Mouse (Mus musculus) heart, embryonic 13.5 days (tissue): ENCODE results near the gene Ccdc85b. TPM values are rescaled to one million over a fixed set of nuclear protein-coding genes. Genes with fewer than 3 reads are reported as not detected.

Source experiments
- ATAC-seq: fragments of 200-750 bp; cut with Nextera tagmentation; 2 replicates; pipeline ENCODE4 v1.8.0; 2017; ENCODE audit warnings: moderate TSS enrichment; ENCODE audit not compliant: insufficient number of reproducible peaks, low FRiP score, low TSS enrichment; ENCODE audit errors: extremely low read depth
- H3K27ac ChIP-seq: fragments of 300-500 bp; sonication (generic); replicated peaks from 2 replicates; pipeline ENCODE4 v1.5.1; 2015; ENCODE audit warnings: moderate library complexity, mild to moderate bottlenecking, inconsistent platforms
- H3K27me3 ChIP-seq: fragments of 300-500 bp; sonication (generic); replicated peaks from 2 replicates; pipeline ENCODE4 v1.6.1; 2015; ENCODE audit warnings: mild to moderate bottlenecking, inconsistent platforms
- H3K36me3 ChIP-seq: fragments of 300-500 bp; sonication (generic); 2 replicates; pipeline ENCODE4 v1.6.1; 2015; ENCODE audit warnings: mild to moderate bottlenecking, inconsistent platforms
- H3K4me1 ChIP-seq: fragments of 300-500 bp; sonication (generic); 2 replicates; pipeline ENCODE4 v1.6.1; 2015; ENCODE audit warnings: inconsistent platforms
- H3K4me2 ChIP-seq: fragments of 300-500 bp; sonication (generic); 2 replicates; pipeline ENCODE4 v1.6.1; 2015; ENCODE audit warnings: inconsistent platforms, mild to moderate bottlenecking, moderate library complexity
- H3K4me3 ChIP-seq: fragments of 300-500 bp; sonication (generic); 2 replicates; pipeline ENCODE4 v1.5.1; 2015; ENCODE audit warnings: moderate library complexity, mild to moderate bottlenecking, inconsistent platforms
- H3K9ac ChIP-seq: fragments of 300-500 bp; sonication (generic); 2 replicates; pipeline ENCODE4 v1.6.1; 2015; ENCODE audit warnings: inconsistent platforms, mild to moderate bottlenecking, moderate library complexity
- H3K9me3 ChIP-seq: fragments of 300-500 bp; sonication (generic); 2 replicates; pipeline ENCODE4 v1.6.1; 2016; ENCODE audit warnings: inconsistent platforms
- WGBS: fragments of 180-500 bp; shearing (Covaris S2); methylation state at CpG from one replicate; pipeline ENCODE4 v1.1.7; 2015; ENCODE audit warnings: mixed read lengths; 5-methylcytosine and 5-hydroxymethylcytosine counted together
- polyA plus RNA-seq: library from polyadenylated mRNA; unstranded; fragments of >200 nt; fragmentation: Nextera tagmentation; extraction: Ambion mirVana; gene quantifications from 2 replicates; pipeline ENCODE4 v1.2.1, GENCODE M21; 2015

The Ccdc85b gene
- polyA plus RNA-seq, 1 experiment from 2014 or later, result 7.6 TPM

DNA sequence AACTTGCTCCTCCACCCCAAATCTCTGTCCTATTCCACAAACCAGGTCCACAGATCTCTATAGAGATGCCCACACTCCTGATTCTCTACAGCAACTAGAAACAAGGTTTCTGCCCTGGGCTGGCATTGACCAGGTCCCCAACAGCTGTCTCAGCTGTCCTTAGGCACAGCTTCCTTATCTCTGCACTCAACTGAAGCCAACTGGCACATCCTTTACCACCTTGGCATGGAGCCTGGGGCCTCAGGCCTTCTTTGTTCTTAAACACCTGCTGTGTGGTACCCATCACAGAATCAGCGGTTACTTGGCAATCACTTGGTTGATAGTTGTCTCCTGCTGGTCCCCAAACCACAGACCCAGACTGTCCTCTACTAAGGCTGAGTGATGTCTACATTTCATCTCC is 27.3 kb downstream of the Ccdc85b start:
- H3K27me3 ChIP-seq, result peaks cover under 1% of the 10 kb centered on the region; the same call in 1 of the 2 replicates
- no peak overlapping the region for H3K9ac ChIP-seq
- 82% methylated on average over 1 of the region's 1 CpGs for WGBS
- peaks cover 20% of the 10 kb centered on the region for H3K36me3 ChIP-seq
- H3K4me2 ChIP-seq, result no peak overlapping the region
- H3K4me1 ChIP-seq, result peaks cover 36% of the 10 kb centered on the region
- H3K9me3 ChIP-seq, result no peaks in the 10 kb centered on the region
- no peak overlapping the region for H3K4me3 ChIP-seq
- no peak overlapping the region for H3K27ac ChIP-seq
- no peak for ATAC-seq

DNA sequence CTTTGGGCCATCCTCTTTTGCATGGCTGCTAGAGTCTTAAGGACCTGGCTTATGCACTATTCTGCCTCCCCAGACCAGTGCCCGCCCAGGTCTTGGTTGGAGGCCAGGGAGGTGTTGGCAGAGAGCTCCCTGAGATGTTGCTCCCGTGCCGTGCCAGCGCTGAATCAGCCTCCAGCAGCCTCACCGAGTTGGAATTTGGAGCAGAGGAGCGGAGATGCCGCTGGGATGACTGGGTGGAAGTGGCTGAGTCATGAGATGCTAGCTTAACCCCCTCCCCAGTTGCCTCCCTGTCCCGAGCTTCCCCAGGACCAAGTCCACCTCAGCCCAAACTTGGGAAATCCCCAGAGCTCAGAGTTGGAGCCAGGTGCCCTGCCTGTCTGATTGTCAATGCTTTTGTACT is 27.9 kb downstream of the Ccdc85b start:
- Histone ChIP-seq H3K27ac (no peak overlapping the region), H3K36me3 (peaks cover 20% of the 10 kb centered on the region), H3K27me3 (no peaks in the 10 kb centered on the region), H3K4me1 (peaks cover 36% of the 10 kb centered on the region), H3K9ac (no peak overlapping the region), H3K4me3 (no peak overlapping the region), H3K4me2 (no peak overlapping the region), H3K9me3 (no peaks in the 10 kb centered on the region)
- WGBS, result 55% methylated on average over 8 of the region's 8 CpGs
- ATAC-seq, result no peak

DNA sequence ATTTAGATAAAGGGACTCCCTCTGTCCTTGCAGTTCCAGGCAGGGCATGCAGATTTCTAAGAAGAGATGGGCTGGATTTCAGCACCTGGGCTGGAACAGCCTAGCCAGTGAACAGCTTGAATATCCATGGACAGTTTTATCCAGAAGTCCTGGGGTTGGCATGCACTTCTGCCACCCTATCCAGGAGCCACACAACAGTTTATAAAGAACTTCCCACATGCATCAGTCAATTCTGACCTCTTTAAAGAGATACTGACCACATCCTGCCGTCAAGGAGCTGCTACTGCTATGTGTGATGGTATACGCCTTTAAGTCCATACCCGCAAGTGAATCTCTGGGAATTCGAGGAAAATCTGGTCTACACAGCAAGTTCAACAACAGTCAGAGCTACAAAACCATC is 28.5 kb downstream of the Ccdc85b start:
- ATAC-seq, result no peak
- peaks cover 20% of the 10 kb centered on the region for H3K36me3 ChIP-seq
- no peaks in the 10 kb centered on the region for H3K27me3 ChIP-seq
- peaks cover 35% of the 10 kb centered on the region for H3K4me1 ChIP-seq
- no peak overlapping the region for H3K4me3 ChIP-seq
- no peak overlapping the region for H3K27ac ChIP-seq
- H3K4me2 ChIP-seq, result no peak overlapping the region
- H3K9ac ChIP-seq, result no peak overlapping the region; the same call in 1 of the 2 replicates
- no peaks in the 10 kb centered on the region for H3K9me3 ChIP-seq
- 71% methylated on average over 4 of the region's 4 CpGs for WGBS

DNA sequence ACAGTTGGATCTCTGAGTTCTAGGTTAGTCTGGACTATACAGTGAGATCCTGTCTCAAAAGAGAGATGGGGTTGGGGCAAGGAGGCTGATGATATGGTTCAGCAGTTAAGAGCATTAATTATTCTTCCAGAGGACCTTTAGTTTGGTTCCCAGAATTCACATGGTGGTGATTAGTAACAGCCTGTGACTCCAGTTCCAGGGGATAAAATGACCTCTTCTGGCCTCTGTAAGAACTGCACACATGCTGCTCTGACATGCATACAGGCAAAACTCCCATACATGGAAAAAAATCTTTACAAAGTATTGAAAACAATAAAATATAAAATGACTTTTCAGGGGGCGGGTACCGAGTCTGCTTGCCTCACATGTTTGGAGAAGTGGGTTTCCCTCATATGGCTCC is 29.6 kb downstream of the Ccdc85b start:
- no peaks in the 10 kb centered on the region for H3K9me3 ChIP-seq
- H3K4me2 ChIP-seq, result no peak overlapping the region
- H3K9ac ChIP-seq, result no peak overlapping the region
- H3K27ac ChIP-seq, result no peak overlapping the region
- 95% methylated on average over 2 of the region's 2 CpGs for WGBS
- no peak overlapping the region for H3K4me3 ChIP-seq
- peaks cover 32% of the 10 kb centered on the region for H3K4me1 ChIP-seq
- ATAC-seq, result no peak
- no peaks in the 10 kb centered on the region for H3K27me3 ChIP-seq
- peaks cover 25% of the 10 kb centered on the region for H3K36me3 ChIP-seq

DNA sequence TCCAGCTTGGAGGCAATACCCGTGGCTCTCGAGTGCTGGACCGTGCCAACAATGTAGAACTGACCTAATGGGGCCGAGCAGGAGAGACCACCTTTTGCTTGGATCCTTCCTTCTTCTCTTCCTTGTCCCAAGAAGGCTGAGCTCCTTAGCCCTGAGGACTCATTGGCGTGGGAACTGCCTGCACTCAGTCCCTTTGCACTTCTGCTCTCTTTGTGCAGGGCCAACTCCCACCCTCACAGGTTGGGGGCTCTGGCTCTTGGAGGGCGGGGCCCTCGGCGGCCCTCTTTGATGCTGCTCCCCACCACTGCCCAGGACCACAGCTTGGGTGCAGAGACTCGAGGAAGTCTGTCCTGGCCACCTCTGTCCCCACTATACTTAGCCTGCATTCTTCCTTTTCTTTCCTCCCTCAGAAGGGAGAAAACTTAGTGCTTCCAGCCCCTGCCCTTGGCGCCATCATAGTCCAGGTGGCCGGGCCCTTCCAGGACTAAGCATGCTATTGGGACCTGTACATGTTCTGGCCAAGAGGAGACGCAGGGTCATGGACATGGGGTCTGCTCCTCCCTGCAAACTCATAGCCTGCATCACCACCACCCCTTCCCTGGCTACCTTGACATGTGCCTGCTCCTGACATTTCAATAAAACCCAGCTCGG is 30.9 kb downstream of the Ccdc85b start:
- Histone ChIP-seq H3K4me1 (peaks cover 30% of the 10 kb centered on the region), H3K27me3 (no peaks in the 10 kb centered on the region), H3K36me3 (peaks cover 38% of the 10 kb centered on the region), H3K4me3 (peak overlapping the region; percentile 84), H3K27ac (no peak overlapping the region), H3K9me3 (no peaks in the 10 kb centered on the region), H3K9ac (peak overlapping the region; percentile 94; the same call in 1 of the 2 replicates), H3K4me2 (peak overlapping the region; percentile 70)
- 85% methylated on average over 13 of the region's 13 CpGs for WGBS
- ATAC-seq, result no peak

DNA sequence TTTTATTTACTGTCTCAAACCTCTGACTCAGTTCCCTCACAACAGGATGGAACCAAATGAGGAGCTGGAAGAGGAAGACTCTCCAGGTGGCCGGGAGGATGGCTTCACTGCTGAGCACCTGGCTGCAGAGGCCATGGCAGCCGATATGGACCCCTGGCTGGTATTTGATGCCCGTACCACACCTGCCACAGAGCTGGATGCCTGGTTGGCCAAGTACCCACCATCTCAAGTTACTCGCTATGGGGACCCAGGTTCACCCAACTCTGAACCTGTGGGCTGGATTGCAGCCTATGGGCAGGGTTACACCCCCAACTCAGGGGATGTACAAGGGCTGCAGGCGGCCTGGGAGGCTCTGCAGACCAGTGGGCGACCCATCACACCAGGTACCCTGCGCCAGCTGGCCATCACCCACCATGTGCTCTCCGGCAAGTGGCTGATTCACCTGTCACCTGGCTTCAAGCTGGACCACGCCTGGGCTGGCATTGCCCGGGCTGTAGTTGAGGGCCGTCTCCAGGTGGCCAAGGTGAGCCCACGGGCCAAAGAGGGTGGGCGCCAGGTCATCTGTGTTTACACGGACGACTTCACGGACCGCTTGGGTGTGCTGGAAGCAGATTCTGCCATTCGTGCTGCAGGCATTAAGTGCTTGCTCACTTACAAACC is 31.7 kb downstream of the Ccdc85b start:
- peak overlapping the region; percentile 70 for H3K4me2 ChIP-seq
- H3K27ac ChIP-seq, result peak overlapping the region; percentile 86
- H3K9ac ChIP-seq, result peak overlapping the region; percentile 94
- WGBS, result 86% methylated on average over 18 of the region's 18 CpGs
- H3K36me3 ChIP-seq, result peaks cover 45% of the 10 kb centered on the region
- H3K4me1 ChIP-seq, result peaks cover 30% of the 10 kb centered on the region
- no peak for ATAC-seq
- peak overlapping the region; percentile 84 for H3K4me3 ChIP-seq
- no peaks in the 10 kb centered on the region for H3K9me3 ChIP-seq
- H3K27me3 ChIP-seq, result no peaks in the 10 kb centered on the region

DNA sequence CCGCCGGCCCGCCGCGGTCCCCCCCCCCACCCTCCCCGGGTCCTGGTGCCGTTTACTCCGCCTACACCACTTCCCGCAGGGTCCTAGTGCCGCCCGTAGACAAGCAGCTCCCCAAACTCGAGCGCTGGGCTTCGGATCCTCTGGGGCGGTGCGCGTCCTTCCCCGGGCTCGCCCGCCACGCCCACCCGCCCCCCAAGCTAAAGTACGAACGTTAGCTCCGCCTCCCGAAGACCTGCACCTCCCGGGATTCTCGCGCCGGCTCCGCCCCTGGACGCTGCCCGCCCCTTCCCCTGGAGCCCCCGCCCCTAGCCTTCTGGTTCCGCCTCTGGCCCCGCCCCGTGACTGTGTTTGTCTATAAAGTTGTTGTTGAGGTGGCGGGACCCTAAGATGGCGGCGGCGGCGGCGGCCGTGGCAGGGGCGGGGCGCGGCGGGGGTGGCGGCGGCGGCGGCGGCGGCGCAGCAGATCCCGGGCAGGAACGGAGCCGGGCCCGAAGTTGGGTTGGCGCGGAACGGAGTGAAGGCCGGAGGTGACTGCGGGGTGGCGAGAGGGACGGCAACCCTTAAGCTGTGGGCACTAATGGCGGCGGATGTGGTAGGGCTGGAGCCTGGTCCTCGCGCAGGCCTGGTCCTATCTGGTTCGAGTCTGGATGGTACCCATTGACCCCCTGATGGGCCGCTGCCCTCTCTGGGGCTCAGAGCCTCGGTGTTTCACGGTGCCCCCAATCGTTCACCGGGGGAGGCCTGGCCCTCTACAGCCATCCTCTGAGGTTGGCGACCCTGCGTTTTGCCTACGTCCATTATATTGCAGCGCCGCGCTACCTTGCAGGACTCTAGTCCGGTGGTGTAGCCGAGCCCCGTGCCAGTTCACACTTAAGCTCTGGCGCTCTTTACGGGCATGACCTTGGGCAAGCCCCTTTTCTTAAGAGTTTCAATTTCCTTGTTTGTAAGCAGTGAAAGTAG is 32.6 kb downstream of the Ccdc85b start, which contains the start of the genes Drap1 and AI837181:
Gene Drap1, minus strand, starts transcription at position 198 of the 960 bp plus-strand sequence.
Gene AI837181, plus strand, starts transcription at position 363 of the 960 bp plus-strand sequence.
- H3K4me1 ChIP-seq, result peaks cover 30% of the 10 kb centered on the region
- H3K9me3 ChIP-seq, result no peaks in the 10 kb centered on the region
- under 1% methylated on average over 71 of the region's 87 CpGs for WGBS
- peak within 1 kb of the TSS; percentile 84 for H3K4me3 ChIP-seq
- peak within 1 kb of the TSS; percentile 92 for H3K27ac ChIP-seq
- H3K4me2 ChIP-seq, result peak within 1 kb of the TSS; percentile 71
- no peaks in the 10 kb centered on the region for H3K27me3 ChIP-seq
- peak within 1 kb of the TSS; percentile 94 for H3K9ac ChIP-seq
- H3K36me3 ChIP-seq, result peaks cover 55% of the 10 kb centered on the region
- ATAC-seq, result peak; percentile 86

DNA sequence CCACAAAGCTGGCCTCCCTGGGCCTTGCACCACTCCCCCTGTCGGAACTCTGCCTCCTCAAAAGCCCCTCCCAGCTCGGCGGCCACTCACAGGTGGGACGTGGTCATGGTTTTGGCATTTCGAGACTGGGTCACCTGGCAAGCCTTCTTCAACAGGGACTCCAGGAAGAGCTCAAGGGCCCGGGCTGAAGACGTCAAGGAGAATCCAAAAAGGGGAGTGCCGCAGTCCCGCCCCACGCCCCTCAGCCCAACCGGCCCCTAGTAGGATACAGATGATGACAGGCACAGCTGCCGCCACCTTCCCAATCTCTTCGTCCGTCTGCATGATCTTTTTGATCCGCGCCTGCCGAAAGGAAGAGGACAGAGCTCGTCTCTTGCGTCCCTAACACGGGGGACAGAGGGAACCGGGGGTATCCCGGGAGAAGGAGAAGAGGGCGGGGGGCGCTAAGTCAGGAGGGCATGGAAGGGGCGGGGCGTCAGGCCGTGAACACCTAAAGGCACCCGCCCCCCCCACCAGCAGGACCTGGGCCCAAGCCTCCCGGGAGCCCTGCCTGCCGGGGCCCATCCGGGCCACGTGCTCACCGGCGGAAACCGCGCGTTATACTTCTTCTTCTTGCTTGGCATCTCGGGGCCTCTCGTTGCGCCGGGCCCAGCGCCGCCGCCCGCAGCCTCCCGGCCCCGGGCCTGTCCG is 33.5 kb downstream of the Ccdc85b start:
- whole genome bisulfite sequencing, result under 1% methylated on average over 45 of the region's 48 CpGs
- Histone ChIP-seq H3K4me3 (peak overlapping the region; percentile 84), H3K36me3 (peaks cover 63% of the 10 kb centered on the region), H3K27ac (peak overlapping the region; percentile 92), H3K4me1 (peaks cover 30% of the 10 kb centered on the region), H3K9ac (peak overlapping the region; percentile 91), H3K4me2 (peak overlapping the region; percentile 71), H3K27me3 (no peaks in the 10 kb centered on the region), H3K9me3 (no peaks in the 10 kb centered on the region)
- peak; percentile 68 for ATAC-seq

DNA sequence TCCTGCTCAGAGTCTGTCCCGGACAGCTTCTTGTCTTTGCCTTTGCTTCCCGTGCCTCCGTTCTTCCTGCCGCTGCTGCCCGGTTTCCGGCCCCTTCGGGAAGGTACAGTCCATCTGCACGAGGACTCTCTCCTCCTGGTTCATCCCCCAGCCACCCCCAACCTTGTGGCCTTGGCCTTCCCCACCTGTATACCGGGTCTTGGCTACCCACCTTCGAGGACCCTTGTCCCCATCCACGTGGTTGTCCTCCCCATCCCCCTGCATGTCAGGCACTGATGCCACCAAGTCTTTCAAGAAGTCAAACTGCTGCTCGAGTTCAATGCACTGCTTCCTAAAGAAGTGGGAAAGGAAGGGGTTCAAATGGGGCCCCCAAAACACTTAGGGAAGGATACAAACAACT is 34.1 kb downstream of the Ccdc85b start:
- peak overlapping the region; percentile 71 for H3K4me2 ChIP-seq
- no peaks in the 10 kb centered on the region for H3K9me3 ChIP-seq
- peak overlapping the region; percentile 92 for H3K27ac ChIP-seq
- no peaks in the 10 kb centered on the region for H3K27me3 ChIP-seq
- no peak for ATAC-seq
- H3K4me1 ChIP-seq, result peaks cover 30% of the 10 kb centered on the region
- peak overlapping the region; percentile 84 for H3K4me3 ChIP-seq
- peak overlapping the region; percentile 91 for H3K9ac ChIP-seq
- peaks cover 68% of the 10 kb centered on the region for H3K36me3 ChIP-seq
- 53% methylated on average over 12 of the region's 12 CpGs for WGBS

DNA sequence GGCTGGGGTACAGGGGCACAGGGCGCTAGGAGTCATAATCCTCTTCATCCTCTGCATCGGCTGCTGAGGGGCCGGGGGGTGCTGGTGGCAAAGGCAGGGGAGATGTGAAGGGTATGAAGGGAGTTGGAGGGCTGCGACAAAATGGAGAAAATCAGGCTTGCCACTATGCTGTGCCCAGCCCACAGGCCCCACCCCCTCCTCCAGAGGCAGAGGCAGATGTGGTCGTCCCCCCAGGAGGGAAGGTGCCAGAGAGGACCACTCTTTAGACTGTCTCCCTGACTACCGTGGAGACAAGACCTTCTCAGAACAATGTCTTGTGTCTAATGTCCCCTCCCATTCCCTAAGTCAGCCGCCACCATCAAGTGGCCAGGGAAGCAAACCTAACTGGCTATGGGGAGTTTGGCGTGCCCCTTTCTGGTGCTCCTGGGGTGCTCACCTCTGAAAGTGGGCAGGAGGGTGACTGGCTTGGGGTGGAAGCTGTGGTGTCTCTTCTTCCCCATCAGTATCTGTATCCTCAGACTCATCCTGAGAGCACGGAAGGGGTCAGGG is 34.7 kb downstream of the Ccdc85b start:
- peak overlapping the region; percentile 84 for H3K4me3 ChIP-seq
- peaks cover 67% of the 10 kb centered on the region for H3K36me3 ChIP-seq
- ATAC-seq, result no peak
- peak overlapping the region; percentile 91 for H3K9ac ChIP-seq
- peak overlapping the region; percentile 71 for H3K4me2 ChIP-seq
- H3K9me3 ChIP-seq, result no peaks in the 10 kb centered on the region
- WGBS, result 85% methylated on average over 9 of the region's 9 CpGs
- H3K27me3 ChIP-seq, result no peaks in the 10 kb centered on the region
- no peak overlapping the region for H3K27ac ChIP-seq
- H3K4me1 ChIP-seq, result peaks cover 30% of the 10 kb centered on the region
